Mouse (Mus musculus): ENCODE measurements at regions not wholly inside any gene's neighbourhood (a gene's known extent, or its start where the extent isn't known, plus 50 kb on each side); places are given as distances from the start of the nearest gene placed in this dataset.

GRCm38 (mm10) chr8:4411126-4411525 is 81.7 kb upstream of the Cers4 start:
- H3K27ac ChIP-seq: no peak overlapping the region
- DNase-seq (ENCODE audit: low spot score in 2 of 2): peak; percentile 13 to 16
- H3K4me3 ChIP-seq: no peak overlapping the region
- TF ChIP-seq CTCF (conservative IDR thresholded peaks at IDR 0.05): no peak

GRCm38 (mm10) chr8:4411836-4412235 is 81.0 kb upstream of the Cers4 start:
- no peak for DNase-seq (ENCODE audit: low spot score in 2 of 2)
- TF ChIP-seq CTCF (conservative IDR thresholded peaks at IDR 0.05): no peak
- H3K27ac ChIP-seq: no peak overlapping the region
- no peak overlapping the region for H3K4me3 ChIP-seq

- Histone ChIP-seq H3K4me3 (no peak overlapping the region), H3K27ac (no peak overlapping the region)
- TF ChIP-seq CTCF (conservative IDR thresholded peaks at IDR 0.05): peak; percentile 92
- peak; percentile 31 to 54 for DNase-seq (ENCODE audit: low spot score in 2 of 2)
These were observed 79.6 kb upstream of the Cers4 start for GRCm38 (mm10) chr8:4413206-4413605.

- H3K27ac ChIP-seq: no peak overlapping the region
- TF ChIP-seq CTCF (conservative IDR thresholded peaks at IDR 0.05): no peak
- H3K4me3 ChIP-seq: no peak overlapping the region
- no peak for DNase-seq (ENCODE audit: low spot score in 2 of 2)
These were observed 79.1 kb upstream of the Cers4 start for GRCm38 (mm10) chr8:4413764-4414163.

GRCm38 (mm10) chr8:4417141-4417540 is 75.7 kb upstream of the Cers4 start:
- no peak for TF ChIP-seq CTCF (conservative IDR thresholded peaks at IDR 0.05)
- DNase-seq (ENCODE audit: low spot score in 2 of 2): no peak
- no peak overlapping the region for H3K27ac ChIP-seq
- H3K4me3 ChIP-seq: no peak overlapping the region

GRCm38 (mm10) chr8:4433161-4433560 is 59.7 kb upstream of the Cers4 start:
- TF ChIP-seq CTCF (conservative IDR thresholded peaks at IDR 0.05): no peak
- H3K4me3 ChIP-seq: no peak overlapping the region
- H3K27ac ChIP-seq: no peak overlapping the region
- no peak for DNase-seq (ENCODE audit: low spot score in 2 of 2)

GRCm38 (mm10) chr8:4436546-4436945 is 56.3 kb upstream of the Cers4 start:
- H3K4me3 ChIP-seq: no peak overlapping the region
- H3K27ac ChIP-seq: no peak overlapping the region
- no peak for DNase-seq (ENCODE audit: low spot score in 2 of 2)
- TF ChIP-seq CTCF (conservative IDR thresholded peaks at IDR 0.05): no peak
